Mouse (Mus musculus) spleen, postnatal 10 days (tissue): ENCODE measurements around the gene Ube2z.
A peak's percentile ranks its signal among the peaks of the same experiment; 100 is the strongest.

Experiments used
- DNase-seq, 2 experiments: peaks; one replicate each; pipeline ENCODE4 v3.0.0; 2021 to 2022; ENCODE audit warnings: low spot score in 2 of 2

The Ube2z gene

GRCm38 (mm10) chr11:96006852-96007515 is 58.2 kb downstream of the Ube2z start:
- peak; percentile 4 to 21 for DNase-seq

GRCm38 (mm10) chr11:96006367-96006851 is 58.8 kb downstream of the Ube2z start:
- peak in 1 of 2 experiments; percentile 8 for DNase-seq

GRCm38 (mm10) chr11:96005403-96006271 is 59.6 kb downstream of the Ube2z start, which contains the start of gene Igf2bp1:
Igf2bp1 (minus strand) TSS chr11:96005940.
- peak; percentile 25 to 31 for DNase-seq

GRCm38 (mm10) chr11:96004793-96005402 is 60.3 kb downstream of the Ube2z start:
- no peak for DNase-seq

- peak in 1 of 2 experiments; percentile 16 for DNase-seq
Measured at GRCm38 (mm10) chr11:96003969-96004792, 61.0 kb downstream of the Ube2z start.

GRCm38 (mm10) chr11:96003100-96003900 is 61.9 kb downstream of the Ube2z start:
- DNase-seq, result no peak
